Mouse (Mus musculus): ENCODE results near the gene Ankrd63. TPM values are rescaled to one million over a fixed set of nuclear protein-coding genes. Genes with fewer than 3 reads are reported as not detected.

The Ankrd63 gene
- total RNA-seq, 2 experiments from 2014 or later = 0.62 to 1.0 TPM

- no peak for ATAC-seq (replicated peaks; ENCODE audit: poor library complexity, severe bottlenecking)
These were observed 24.1 kb upstream of the Ankrd63 start for GRCm38 (mm10) chr2:118727911-118728310.

GRCm38 (mm10) chr2:118726873-118727272 lies 23.1 kb upstream of the Ankrd63 start:
- 0 out of 2 replicates have a peak, but pooled peaks have one; percentile 15 for ATAC-seq (replicated peaks; ENCODE audit: poor library complexity, severe bottlenecking)

- no peak for ATAC-seq (replicated peaks; ENCODE audit: poor library complexity, severe bottlenecking)
These were observed 21.7 kb upstream of the Ankrd63 start for GRCm38 (mm10) chr2:118725511-118725910.

GRCm38 (mm10) chr2:118723693-118724486 lies 20.1 kb upstream of the Ankrd63 start:
- peak; percentile 23; the same call in 1 of the 2 replicates for ATAC-seq (replicated peaks; ENCODE audit: poor library complexity, severe bottlenecking)

GRCm38 (mm10) chr2:118716677-118717076 lies 12.9 kb upstream of the Ankrd63 start:
- no peak for ATAC-seq (replicated peaks; ENCODE audit: poor library complexity, severe bottlenecking)

GRCm38 (mm10) chr2:118714230-118714629 lies 10.5 kb upstream of the Ankrd63 start:
- no peak for ATAC-seq (replicated peaks; ENCODE audit: poor library complexity, severe bottlenecking)

GRCm38 (mm10) chr2:118713631-118714030 lies 9.9 kb upstream of the Ankrd63 start:
- no peak for ATAC-seq (replicated peaks; ENCODE audit: poor library complexity, severe bottlenecking)

GRCm38 (mm10) chr2:118711038-118711494 lies 7.3 kb upstream of the Ankrd63 start:
- ATAC-seq (replicated peaks; ENCODE audit: poor library complexity, severe bottlenecking) = peak; percentile 38

- ATAC-seq (replicated peaks; ENCODE audit: poor library complexity, severe bottlenecking) = peak; percentile 72
These were observed 6.0 kb upstream of the Ankrd63 start for GRCm38 (mm10) chr2:118709655-118710221.

- no peak for ATAC-seq (replicated peaks; ENCODE audit: poor library complexity, severe bottlenecking)
These were observed 4.7 kb upstream of the Ankrd63 start for GRCm38 (mm10) chr2:118708472-118708871.

GRCm38 (mm10) chr2:118706436-118706835 lies 2.7 kb upstream of the Ankrd63 start:
- ATAC-seq (replicated peaks; ENCODE audit: poor library complexity, severe bottlenecking) = 0 out of 2 replicates have a peak, but pooled peaks have one; percentile 4

GRCm38 (mm10) chr2:118702883-118703761 lies 641 bp downstream of the Ankrd63 start:
- ATAC-seq (replicated peaks; ENCODE audit: poor library complexity, severe bottlenecking) = peak; percentile 24

- ATAC-seq (replicated peaks; ENCODE audit: poor library complexity, severe bottlenecking) = no peak
These were observed 1.5 kb downstream of the Ankrd63 start for GRCm38 (mm10) chr2:118701971-118702882.

GRCm38 (mm10) chr2:118701161-118701560 lies 2.6 kb downstream of the Ankrd63 start:
- no peak for ATAC-seq (replicated peaks; ENCODE audit: poor library complexity, severe bottlenecking)

GRCm38 (mm10) chr2:118700179-118701062 lies 3.3 kb downstream of the Ankrd63 start:
- peak; percentile 60 for ATAC-seq (replicated peaks; ENCODE audit: poor library complexity, severe bottlenecking)

GRCm38 (mm10) chr2:118697955-118698354 lies 5.8 kb downstream of the Ankrd63 start:
- no peak for ATAC-seq (replicated peaks; ENCODE audit: poor library complexity, severe bottlenecking)

- no peak for ATAC-seq (replicated peaks; ENCODE audit: poor library complexity, severe bottlenecking)
These were observed 6.4 kb downstream of the Ankrd63 start for GRCm38 (mm10) chr2:118697311-118697877.
